Mouse (Mus musculus): Measurements from ENCODE around the gene Dnm1l. TPM values are rescaled to one million over a fixed set of nuclear protein-coding genes. Genes with fewer than 3 reads are reported as not detected.

Gene Dnm1l
- polyA plus RNA-seq, 1 experiment from 2014 or later: 59.1 TPM

GRCm38 (mm10) chr16:16262436-16262835, 96.3 kb downstream of the Dnm1l start:
- WGBS: 84% methylated on average over 3 of the region's 3 CpGs
- no peak overlapping the region for H3K4me3 ChIP-seq
- H3K27ac ChIP-seq (replicated peaks): no peak overlapping the region
- no peaks in the 10 kb centered on the region for H3K9me3 ChIP-seq
- no peaks in the 10 kb centered on the region for H3K27me3 ChIP-seq (replicated peaks; ENCODE audit: low read depth, poor library complexity, severe bottlenecking)
- H3K4me1 ChIP-seq: no peaks in the 10 kb centered on the region
- DNase-seq (ENCODE audit: low spot score): no peak
- H3K36me3 ChIP-seq (replicated peaks): no peaks in the 10 kb centered on the region

Other genes starting within 250 kb of the Dnm1l start
- gene Pkp2, start 145.6 kb downstream of the Dnm1l start, polyA plus RNA-seq (2016; fragmentation: Nextera tagmentation; extraction: Ambion mirVana): 5.8 and 6.0 TPM in 2 replicates
- 41.0 and 49.3 TPM in 2 replicates for gene Yars2, start 56.0 kb downstream of the Dnm1l start, polyA plus RNA-seq (2016; fragmentation: Nextera tagmentation; extraction: Ambion mirVana)
- gene Fgd4, start 241.6 kb upstream of the Dnm1l start, polyA plus RNA-seq (2016; fragmentation: Nextera tagmentation; extraction: Ambion mirVana): 10.3 and 12.8 TPM in 2 replicates